Mouse (Mus musculus) hematopoietic stem cell, adult 5-6 weeks (primary cell): Measurements from ENCODE around the gene Plppr3. TPM values are rescaled to one million over a fixed set of nuclear protein-coding genes. Genes with fewer than 3 reads are reported as not detected.
A peak's percentile ranks its signal among the peaks of the same experiment; 100 is the strongest.

Experiments
- ATAC-seq, 2 experiments: fragments of 125-278 bp in 1 of 2; replicated peaks in 1 of 2; 2 replicates each; pipeline ENCODE4 v1.8.0; 2016 to 2017; ENCODE audit warnings: inconsistent platforms in 2 of 2, mild to moderate bottlenecking in 2 of 2, moderate number of reproducible peaks in 2 of 2, low read depth in 1 of 2, moderate TSS enrichment in 1 of 2; ENCODE audit not compliant: low FRiP score in 2 of 2, poor library complexity in 2 of 2, severe bottlenecking in 2 of 2, insufficient read depth in 1 of 2, low TSS enrichment in 1 of 2
- total RNA-seq: library from RNA; stranded (forward); fragments of 172-1452, 232-1000 nt; gene quantifications from 2 replicates; pipeline ENCODE4 v1.2.3, GENCODE M21; 2017

Plppr3 gene
- total RNA-seq, 1 experiment from 2014 or later, result 67.8 TPM

DNA sequence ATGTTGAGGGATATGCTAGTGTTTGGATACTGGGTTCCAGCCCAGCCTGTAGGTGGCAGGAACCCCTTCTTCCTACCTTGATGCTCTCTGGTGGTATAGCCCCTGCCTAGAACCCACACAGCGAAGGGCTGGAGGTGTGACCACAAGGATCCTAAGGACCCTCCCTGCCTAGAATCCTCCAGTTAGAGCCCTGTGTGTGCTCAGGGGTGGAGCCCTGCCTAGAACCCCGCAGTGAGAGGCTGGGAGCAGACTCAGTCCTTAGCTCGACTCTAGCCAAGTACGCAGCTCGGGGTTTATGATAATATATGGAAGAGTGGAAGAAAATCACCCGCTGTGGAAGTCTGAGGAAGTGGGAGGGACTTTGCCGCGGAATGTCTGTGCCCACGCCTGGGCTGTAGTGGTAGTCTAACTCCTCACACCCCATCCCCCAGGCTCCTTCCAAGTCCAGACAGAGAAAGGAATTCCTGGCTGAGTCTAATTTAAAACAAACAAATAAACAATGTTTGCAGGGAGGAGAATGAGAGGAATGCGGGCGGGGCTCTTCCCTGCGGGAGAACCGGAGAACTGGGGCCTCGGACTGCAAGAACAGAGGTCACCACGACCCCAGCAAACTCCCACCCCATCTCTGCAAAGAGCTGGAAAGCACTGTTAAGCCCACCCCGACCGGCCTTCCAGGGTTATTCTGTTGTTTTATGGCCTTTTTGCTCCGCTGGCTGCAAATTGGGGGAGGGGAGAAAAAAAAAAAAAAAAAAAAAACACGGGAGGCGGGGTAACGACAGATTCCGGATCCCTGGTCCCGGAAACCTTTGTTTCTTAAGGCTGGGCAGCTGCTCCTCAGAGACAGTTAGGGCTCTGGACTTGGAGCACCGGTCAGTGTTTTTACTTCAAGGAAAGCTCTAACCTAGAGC lies 33.5 kb downstream of the Plppr3 start:
- ATAC-seq, result peak; percentile 69 to 87

DNA sequence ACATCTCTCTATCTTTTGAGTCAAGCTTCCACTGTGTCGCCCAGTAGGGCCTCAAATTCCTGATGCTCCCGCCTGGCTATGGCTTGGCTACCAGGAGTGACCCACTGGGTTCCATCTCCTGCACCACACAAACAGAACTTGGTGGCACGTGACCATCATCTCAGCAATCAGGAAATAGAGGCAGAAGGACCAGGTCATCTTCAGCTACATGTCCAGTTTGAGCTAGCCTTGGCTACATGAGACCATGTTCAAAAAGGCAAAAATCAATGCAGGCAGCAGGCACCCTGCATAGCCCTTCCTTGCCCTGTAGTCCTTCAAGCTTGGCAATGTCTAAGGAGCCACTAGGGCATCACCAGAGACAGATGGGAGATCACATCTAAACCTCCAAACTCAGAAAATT lies 34.3 kb downstream of the Plppr3 start:
- no peak for ATAC-seq

- no peak for ATAC-seq
Observed at GRCm38 (mm10) chr10:79838151-79838550, 36.3 kb downstream of the Plppr3 start.

GRCm38 (mm10) chr10:79836918-79837317 lies 37.5 kb downstream of the Plppr3 start:
- no peak for ATAC-seq

DNA sequence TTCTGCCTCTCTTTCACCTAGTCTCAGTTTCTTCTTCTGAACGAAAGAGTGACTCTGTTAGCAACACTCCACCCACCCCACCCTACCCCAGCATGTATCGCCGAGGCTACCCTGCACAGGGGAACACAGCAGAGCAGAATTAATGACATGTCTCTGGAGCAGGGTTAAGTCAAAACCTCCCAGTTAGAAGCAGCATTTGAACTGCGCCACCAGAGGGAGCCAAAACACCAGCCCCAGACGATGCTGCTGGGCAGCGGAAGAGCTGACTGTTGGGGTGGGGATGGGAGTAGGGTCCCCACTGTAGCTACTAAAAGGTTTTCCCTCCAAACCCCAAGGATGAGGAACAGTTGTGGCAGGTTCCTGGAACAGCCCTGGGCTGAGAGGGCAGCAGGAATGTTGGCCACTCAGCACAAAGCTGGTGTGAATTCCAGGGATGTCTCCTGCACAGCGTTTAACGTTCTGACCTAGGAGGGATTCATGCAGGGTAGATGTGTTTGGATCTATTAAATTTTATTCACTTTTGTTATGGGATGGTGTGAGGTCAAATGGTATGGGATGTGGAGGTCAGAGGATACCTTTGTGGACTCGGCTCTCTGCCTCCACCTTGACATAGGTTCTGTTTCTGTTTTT lies 39.5 kb downstream of the Plppr3 start:
- ATAC-seq, result peak; percentile 6 to 50; a peak in 2 of 4 replicates

GRCm38 (mm10) chr10:79832786-79833181 lies 41.6 kb downstream of the Plppr3 start:
- peak; percentile 33 to 40; a peak in 3 of 4 replicates for ATAC-seq

- peak in 1 of 2 experiments; percentile 47; a peak in 2 of 4 replicates for ATAC-seq
Observed at GRCm38 (mm10) chr10:79832026-79832785, 42.2 kb downstream of the Plppr3 start.

DNA sequence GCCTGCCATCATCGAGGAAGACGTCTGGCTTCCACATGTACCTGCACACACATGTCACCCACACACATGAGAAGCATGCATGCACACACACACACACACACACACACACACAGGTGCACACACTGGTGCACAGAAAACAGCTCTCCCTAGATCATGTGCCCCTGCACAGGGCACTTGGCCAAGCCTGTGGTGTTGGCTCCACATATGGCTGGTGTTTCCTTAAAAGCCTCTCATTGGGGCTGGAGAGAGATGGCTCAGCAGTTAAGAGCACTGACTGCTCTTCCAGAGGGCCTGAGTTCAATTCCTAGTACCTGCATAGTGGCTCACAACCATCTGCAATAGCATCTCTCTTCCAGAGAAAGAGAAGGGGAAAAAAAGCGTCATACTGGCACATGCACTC lies 42.9 kb downstream of the Plppr3 start:
- ATAC-seq, result peak; percentile 52 to 55; a peak in 2 of 4 replicates

GRCm38 (mm10) chr10:79824413-79824812 lies 50.0 kb downstream of the Plppr3 start:
- ATAC-seq, result peak in 1 of 2 experiments; percentile 24; a peak in 1 of 4 replicates

DNA sequence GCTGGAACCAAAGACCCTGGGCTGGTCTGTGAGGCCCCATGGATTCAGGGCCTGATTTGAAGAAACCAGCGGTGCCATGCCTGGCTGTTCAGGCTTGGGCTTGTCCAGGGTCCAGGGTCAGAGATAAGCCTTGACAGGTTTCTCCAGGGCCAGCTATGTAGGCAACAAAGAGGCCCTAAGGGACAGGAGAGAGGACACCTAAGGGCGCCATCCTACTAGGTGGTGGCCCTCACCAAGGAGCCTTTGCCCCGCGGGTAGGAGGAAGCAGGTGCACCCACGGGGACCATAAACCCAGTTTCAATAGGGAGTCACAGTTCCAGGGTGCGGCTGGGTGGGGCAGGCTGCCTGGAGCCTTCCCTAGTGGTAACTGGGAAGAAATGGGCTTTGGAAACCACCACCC lies 51.4 kb downstream of the Plppr3 start:
- ATAC-seq, result no peak

GRCm38 (mm10) chr10:79822372-79822771 lies 52.1 kb downstream of the Plppr3 start:
- ATAC-seq, result no peak

DNA sequence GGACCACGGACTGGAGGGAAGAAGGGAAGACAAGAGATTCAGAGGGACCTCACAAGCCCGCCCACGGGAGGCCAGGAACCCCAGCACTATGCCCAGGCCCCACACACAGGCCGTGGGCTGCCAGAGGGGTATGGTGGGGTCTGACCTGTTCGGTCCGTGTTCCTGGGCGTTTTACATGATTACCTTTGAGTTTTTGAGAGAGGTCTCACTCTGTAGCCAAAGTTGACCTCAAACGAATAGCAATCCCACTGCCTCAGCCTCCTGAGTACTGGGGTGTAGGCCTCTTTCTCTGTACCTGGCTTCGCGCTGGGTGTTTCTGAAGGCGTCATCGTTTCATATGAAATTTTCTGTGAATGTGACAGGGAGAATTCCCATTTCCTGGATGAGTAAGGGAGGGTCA lies 52.7 kb downstream of the Plppr3 start:
- ATAC-seq, result no peak

- ATAC-seq, result no peak
Observed at GRCm38 (mm10) chr10:79820782-79821181, 53.7 kb downstream of the Plppr3 start, which contains the start of gene Misp. Gene Misp, plus strand, starts transcription at chr10:79820989.

GRCm38 (mm10) chr10:79820277-79820676 lies 54.2 kb downstream of the Plppr3 start:
- no peak for ATAC-seq

GRCm38 (mm10) chr10:79819606-79820005 lies 54.8 kb downstream of the Plppr3 start:
- ATAC-seq, result no peak

- no peak for ATAC-seq
Observed at GRCm38 (mm10) chr10:79818225-79818624, 56.2 kb downstream of the Plppr3 start.

- ATAC-seq, result no peak
Observed at GRCm38 (mm10) chr10:79817111-79817510, 57.3 kb downstream of the Plppr3 start.
